Mouse (Mus musculus) retina, adult 2 months (tissue): ENCODE results near the gene Gal3st2c.
"Not testable (repeated sequence)": the region's sequence is repeated elsewhere in the genome, so short reads cannot be mapped to it uniquely, and the experiment has no call there.

Experiments
- DNase-seq: peaks from one replicate; pipeline ENCODE4 v3.0.0-alpha.2; 2012; ENCODE audit warnings: low read depth, low spot score

The Gal3st2c gene

GRCm38 (mm10) chr1:94045559-94045958, 55.2 kb downstream of the Gal3st2c start:
- no peak for DNase-seq

DNA sequence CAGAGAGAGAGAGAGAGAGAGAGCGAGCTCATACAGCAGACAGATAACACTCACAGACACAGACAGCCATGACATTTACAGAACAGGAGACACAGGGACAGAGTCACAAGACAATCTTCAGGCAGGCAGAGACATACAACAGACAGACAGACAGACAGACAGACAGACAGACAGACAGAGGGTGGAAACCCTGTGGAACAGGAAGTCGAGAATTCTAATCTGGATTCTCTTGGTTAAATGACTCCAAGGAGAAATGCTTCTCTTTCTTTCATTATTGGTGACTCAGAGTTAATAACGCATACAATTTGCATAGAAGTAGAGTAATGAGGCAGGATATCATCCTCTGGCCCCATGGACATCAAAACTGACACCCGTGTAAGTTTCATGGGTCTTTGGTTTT, 56.2 kb downstream of the Gal3st2c start:
- no peak for DNase-seq

DNA sequence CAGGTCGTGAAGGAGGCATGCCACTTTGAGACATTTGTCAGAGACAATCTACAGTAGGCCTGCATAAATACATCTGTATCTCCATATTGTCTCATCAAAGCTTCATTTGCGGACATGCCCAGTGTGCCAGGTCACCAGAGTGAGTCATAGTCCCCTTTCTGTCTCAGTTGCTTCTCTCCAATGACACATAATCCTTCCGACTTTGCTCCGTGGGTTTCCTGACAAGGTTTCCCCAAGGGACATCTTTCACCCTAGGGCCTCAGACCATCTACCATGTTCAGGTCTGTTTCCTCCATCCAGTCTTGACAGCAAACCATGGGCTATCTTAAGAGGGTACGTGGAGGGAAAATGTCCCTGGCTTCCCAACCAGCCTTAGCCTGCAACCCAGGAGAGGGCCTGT, 60.8 kb downstream of the Gal3st2c start:
- DNase-seq = no peak

GRCm38 (mm10) chr1:94052373-94052772, 62.1 kb downstream of the Gal3st2c start, which contains the start of gene Pdcd1:
TSS of gene Pdcd1 (minus strand) at chr1:94052553.
- no peak for DNase-seq

DNA sequence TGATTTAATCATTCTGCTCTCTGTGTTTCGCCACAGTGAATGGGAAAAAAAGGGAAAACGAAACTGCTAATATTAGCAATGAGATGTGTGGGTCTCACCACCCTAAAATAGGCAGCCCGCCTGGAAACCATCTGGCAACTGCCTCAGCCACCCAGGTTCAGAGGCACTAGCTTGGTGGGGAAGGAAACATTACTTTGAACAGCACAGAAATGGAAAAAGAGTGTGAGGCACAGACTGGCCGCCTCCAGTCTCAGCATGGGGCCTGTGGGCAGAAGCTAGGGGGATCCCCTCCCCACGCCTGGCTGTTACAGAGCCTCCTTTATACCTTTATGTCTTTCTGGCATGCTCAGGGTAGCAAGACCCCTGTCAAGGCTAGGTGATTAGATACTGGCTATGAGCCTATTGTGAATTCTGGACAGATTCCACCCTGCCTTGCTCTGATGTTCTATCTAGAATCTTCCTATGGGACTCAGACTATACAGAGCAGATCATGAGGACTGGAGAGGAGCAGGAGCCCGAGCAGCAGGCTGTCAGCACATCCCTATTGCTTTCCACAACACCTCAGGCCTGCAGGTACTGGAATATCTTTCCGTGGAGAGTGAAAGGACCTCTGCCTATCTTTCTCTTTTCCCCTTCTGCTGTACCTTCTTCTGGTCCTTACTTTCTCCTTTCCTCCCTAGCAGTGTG, 63.4 kb downstream of the Gal3st2c start:
- DNase-seq = no peak

- no peak for DNase-seq
These were observed 64.2 kb downstream of the Gal3st2c start for GRCm38 (mm10) chr1:94054481-94054880.

DNA sequence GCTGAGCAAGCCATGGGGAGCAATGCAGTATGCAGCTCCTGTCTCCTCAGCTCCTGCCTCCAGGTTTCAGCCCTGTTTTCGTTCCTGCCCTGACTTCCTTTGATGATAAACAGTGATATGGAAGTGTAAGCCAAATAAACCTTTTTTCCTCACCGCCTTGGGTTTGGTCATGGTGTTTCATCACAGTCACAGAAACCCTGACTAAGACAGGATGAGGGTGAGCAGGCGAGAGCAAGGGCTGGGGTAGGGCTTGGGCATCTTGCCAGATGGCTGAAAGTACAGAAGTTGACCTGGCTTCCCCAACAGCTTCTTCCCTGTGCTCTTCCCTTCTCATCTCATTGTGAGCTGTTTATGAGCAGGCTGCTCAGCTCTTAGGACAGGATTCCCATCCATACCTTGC, 65.7 kb downstream of the Gal3st2c start:
- no peak for DNase-seq

GRCm38 (mm10) chr1:94057401-94057800, 67.1 kb downstream of the Gal3st2c start:
- DNase-seq = no peak

DNA sequence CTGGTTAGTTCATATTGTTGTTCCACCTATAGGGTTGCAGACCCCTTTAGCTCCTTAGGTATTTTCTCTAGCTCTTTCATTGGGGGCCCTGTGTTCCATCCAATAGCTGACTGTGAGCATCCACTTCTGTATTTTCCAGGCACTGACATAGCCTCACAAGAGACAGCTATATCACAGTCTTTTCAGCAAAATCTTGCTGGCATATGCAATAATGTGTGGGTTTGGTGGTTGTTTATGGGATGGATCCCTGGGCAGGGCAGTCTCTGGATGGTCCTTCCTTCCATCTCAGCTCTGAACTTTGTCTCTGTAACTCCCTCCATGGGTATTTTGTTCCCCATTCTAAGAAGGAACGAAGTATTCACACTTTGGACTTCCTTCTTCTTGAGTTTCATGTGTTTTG, 68.0 kb downstream of the Gal3st2c start:
- DNase-seq = not testable (repeated sequence)
